Mouse (Mus musculus) B cell, adult 2 months (primary cell): ENCODE measurements around the gene Spg7.
A peak's percentile ranks its signal among the peaks of the same experiment; 100 is the strongest.

Experiments used
- DNase-seq, 2 experiments: peaks; one replicate each; pipeline ENCODE4 v3.0.0; 2022

The Spg7 gene

DNA sequence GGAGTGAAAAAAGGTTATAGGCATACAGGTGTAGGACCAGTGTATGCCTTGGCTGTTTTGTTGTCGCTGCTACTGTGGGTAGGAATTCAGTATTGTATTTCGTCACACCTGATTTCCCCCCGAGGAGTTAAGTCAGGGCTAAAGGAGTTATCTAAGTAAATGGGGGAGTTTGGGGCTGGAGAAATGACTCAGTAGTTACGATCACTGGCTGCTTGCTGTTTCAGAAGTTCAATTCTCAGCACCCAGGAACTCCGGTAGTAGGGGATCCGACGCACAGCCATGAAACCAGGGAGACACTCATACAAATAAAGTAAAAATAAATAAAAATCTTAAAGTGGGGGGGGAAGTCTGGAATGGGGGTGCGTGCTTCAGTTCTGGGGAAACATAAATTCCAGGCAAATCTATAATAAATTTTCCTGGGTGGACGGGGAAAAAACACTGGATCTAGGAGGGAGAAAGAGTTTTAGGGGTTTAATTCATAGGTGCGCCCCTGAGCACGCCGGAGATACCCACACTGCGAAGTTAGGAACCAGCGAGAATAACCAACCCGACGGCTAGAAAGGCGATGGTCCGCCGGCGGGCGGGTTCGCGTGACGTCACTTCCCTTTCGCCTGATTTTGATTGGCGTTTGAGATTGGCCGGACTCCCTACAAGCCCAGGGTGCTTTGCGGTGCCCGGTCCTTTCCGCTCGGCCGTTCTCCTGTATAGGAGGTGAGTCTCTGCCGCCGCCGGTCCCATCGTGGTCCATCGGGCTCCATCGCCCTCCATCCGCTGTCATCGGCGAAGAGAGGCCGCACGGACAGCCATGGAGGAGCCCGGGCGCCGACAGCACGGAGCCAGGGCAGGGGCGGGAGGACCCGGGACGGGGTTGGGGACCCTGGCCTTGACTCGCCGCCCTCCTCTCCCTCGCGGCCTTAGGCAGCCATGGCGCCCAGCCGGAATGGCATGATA is 39.3 kb downstream of the Spg7 start, which contains the start of gene Rpl13:
Gene Rpl13 (plus strand): TSS at position 616 of the 951 bp plus-strand sequence.
- peak; percentile 95 to 96 for DNase-seq

DNA sequence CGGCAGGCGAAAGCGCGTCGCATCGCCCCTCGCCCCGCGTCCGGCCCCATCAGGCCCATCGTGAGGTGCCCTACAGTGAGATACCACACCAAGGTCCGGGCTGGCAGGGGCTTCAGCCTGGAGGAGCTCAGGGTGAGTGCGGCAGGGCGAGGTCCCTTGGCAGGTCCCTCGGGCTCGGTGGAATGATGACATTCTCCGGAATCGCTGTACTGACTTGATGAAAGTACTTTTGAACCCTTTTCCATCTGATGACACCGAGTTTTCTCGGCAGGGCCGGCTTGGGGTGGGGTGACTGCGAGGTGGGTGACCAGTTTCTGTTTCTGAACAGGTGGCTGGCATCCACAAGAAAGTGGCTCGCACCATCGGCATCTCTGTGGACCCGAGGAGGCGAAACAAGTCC is 40.1 kb downstream of the Spg7 start:
- DNase-seq, result peak in 1 of 2 experiments; percentile 29

DNA sequence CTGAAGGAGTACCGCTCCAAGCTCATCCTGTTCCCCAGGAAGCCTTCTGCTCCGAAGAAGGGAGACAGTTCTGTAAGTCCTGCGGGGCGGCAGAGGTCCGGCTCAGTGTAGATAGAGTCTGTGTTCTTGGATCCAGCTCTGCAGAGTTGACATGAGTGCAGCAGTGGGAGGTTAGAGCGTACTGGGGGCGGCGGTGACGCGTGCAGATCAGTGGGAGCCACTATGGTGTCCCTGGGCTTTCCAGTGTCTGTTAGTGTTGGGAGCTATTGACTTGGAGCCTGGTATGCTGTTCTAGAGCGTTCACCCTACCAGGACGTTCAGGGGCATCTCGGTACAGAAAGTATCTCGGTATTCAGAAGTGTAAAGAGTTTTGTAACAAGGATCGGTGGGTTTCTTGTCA is 40.5 kb downstream of the Spg7 start:
- DNase-seq, result no peak

DNA sequence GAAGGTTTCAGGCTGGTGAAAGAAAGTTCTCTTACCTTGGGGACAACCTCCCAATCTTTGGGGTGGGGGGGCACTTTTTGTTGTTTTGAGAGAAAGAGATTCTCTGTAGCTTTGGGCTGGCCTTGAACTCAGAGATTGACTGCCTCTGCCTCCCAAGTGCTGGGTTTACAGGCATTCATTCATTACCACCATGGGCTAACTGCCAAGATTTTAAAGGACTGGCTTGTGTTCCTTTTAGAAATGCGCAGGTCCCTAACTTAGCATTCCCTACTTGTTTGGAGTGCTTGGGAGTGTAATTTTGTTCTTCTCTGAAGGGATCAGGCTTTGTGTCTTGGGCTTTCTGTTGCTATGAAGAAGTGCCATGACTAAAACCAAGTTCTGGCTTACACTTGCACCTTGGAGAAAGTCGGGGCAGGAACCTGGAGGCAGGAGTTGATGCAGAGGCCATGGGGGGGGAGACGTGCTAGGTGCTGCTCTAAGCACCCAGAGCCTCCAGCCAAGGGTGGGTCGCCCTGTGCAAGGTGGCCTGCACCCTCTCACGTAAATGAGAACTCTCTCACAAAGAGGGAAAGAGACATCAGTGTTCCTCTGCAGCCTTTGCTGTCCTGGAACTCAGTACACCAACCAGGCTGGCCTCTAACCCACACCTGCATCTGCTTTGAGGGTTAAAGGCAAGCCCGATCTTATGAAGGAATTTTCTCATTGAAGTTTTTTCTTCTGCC is 41.5 kb downstream of the Spg7 start:
- DNase-seq, result no peak

DNA sequence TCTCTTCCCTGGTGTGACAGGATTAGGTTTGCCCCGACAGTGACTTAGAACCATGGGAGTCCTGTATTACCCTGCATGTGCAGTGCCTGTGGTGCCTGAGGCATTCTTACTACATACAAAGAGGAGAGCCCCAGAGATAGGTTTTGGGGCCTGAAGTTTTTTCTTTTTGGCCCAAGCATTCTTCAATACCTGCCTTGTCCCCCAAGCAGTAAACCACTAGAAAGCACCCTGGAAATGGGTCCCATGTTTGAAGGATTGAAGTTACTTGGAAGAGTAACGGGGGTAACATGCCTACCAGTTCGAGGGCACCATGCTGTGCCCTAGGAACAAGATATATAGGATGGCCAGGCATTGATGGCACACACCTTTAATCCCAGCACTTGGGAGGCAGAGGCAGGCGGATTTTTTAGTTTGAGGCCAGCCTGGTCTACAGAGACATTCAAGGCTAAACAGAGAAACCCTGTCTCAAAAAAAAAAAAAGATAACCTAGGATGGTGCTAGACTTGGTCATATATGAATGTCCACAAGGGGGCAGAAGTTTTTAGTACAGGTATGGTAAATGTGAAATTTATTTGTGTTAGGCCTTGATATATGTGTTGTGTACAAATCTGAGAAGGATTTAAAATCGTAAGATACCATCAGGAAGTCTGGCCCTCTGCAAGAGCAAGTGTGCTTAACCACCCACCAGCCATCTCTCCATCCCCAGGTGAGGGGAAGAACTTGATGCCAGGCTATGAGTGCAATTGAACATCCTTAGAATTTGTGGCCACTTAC is 43.0 kb downstream of the Spg7 start:
- peak; percentile 34 to 45 for DNase-seq

DNA sequence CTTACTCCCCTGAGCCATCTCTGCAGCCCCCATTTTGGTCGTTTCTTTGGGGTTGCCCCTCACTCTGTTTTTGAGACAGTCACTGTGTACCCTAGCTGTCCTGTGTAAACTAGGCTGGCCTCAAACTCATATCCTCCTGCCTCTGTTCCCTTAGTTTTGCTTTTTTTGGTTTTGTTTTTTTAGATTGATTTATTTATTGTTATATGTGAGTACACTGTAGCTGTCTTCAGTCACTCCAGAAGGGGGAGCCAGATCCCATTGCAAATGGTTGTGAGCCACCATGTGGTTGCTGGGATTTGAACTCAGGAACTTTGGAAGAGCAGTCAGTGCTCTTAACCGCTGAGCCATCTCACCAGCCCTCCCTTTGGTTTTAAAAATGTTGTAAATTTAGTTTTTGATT is 43.8 kb downstream of the Spg7 start:
- peak; percentile 41 to 53 for DNase-seq

DNA sequence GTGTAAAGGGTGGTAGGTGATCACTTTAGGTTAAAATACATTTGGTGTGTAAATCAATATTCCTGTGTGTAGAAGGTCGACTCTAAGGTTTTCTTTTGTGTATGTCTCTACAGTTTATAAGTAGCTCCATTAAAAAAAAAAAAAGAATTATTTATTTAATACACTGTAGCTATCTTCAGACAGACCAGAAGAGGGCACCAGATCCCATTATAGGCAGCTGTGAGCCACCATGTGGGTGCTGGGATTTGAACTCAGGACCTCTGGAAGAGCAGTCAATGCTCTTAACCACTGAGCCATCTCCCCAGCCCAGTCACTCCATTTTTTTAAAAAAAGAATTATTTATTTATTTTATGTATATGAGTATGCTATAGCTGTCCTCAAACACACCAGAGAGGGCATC is 45.3 kb downstream of the Spg7 start:
- DNase-seq, result peak in 1 of 2 experiments; percentile 27

DNA sequence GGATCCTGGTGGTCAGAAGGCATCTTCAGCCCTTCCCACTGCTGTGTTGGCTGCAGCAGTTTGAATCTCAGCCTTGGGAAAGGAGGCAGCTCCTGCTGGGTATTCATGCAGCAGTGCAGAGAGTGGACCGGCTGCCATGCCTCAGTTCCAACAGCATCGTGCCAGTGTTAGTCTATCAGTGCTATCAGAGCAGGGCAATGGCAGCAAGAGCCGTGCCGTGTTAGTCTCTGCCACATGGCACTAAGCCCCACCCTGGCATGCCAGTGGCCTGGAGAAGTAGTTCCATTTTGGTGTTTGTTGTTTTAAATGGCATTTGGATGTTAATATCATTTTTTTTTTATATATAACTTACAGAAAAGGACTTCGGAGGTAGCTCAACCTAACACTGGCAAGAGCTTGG is 46.2 kb downstream of the Spg7 start:
- no peak for DNase-seq

DNA sequence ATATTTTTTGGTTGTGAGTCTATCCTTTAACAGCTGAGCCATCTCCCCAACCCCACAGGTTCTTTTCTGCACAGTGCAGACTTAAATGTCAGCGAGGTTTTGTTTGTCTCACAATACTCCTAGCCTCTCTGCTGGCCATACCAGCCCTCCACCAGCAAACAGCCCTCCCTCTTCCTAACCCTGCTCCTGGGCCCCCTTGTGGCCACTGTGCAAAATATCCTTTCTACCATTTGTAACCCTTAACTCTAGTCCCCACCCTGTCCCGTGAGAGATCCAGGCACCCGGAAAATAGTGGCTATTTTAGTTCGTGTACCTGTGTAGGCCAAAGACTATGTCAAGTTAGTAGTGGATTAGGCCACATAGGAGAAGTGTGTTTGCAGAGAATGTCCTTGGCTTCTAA is 47.9 kb downstream of the Spg7 start:
- peak; percentile 71 to 72 for DNase-seq

DNA sequence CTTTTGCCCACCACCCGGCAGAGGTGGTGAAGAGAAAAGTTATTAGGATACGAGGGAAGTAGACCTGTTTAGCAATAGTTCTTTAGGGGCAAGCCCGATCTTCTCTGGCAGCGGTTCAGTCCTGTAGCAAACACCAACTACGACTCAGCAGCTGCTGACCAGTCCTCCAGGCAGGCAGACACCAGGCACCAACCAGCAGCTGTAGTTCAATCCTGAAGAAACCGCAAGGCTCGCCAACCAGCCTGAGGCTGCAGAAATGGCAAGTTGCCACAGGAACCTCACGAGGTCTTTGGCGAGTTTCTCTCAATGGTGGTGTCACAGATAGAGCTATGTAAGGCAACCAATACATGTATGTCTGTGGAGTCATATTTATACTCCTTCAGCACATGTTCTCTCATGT is 50.1 kb downstream of the Spg7 start:
- no peak for DNase-seq

DNA sequence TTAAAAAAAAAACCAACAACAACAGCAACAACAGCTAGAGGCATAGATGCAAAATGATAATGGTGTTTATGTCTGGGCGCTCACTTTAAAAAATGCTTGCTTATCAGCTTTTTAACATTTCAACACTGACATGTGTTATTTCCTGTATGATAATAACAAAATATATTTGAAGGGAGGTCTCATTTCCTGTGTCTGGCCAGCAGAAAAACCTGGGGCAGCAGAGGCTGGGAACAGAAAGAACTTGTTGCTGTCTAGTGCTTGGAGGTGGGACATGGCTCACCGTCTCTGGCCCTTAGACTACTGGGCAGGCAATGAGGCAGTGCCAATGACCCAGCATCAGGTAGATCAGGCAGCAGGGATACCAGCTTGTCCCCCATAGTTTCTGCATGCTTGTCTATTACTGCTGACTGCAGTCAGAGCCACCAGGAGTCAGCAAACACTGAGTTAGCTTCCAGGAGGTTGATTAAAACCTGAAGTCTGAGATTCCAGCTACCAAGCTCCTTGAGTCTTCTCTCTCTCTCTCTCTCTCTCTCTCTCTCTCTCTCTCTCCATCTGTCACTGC is 51.2 kb downstream of the Spg7 start:
- DNase-seq, result no peak

DNA sequence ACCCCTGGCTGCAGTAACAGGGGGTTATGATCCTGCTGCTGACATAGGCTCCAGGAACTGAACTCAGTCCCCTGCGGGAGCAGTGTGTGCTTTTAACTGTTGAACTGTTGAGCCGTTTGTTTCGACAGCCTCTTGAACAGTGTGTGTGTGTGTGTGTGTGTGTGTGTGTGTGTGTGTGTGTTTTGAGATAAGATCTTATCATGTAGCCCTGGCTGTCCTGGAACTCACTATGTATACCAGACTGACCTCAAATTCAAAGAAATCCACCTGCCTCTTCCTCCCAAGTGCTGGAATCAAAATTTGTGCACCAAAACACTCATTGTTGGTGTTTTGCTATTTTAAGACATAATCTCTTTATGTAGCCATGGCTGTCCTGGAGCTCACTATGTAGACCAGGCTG is 51.9 kb downstream of the Spg7 start:
- DNase-seq, result no peak

DNA sequence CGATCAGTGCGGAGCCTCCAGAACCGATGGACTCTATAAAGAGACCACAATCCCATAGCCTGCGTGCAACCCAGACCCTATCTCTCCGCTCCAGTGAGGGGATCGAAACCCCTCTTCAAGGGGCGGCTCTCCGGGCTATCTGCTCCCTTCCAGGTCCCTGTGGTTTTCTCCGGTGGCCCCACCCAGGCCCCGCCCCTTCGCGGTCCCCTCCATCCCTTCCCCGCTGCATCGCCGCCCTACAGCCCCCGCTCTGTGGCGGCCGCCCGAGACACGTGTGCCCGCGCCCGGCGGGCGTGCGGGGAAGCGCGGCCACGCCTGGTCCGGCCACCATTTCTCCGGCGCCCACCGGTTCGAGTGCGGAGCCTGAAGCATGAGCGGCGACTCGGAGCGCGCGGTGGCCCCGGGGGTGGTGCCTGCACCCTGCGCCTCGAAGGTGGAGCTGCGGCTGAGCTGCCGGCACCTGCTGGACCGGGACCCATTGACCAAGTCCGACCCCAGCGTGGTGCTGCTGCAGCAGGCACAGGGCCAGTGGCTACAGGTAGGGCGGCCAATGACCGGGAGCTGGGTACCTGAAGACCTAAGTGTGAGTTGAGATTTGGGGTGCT is 54.5 kb downstream of the Spg7 start, which contains the start of gene Cpne7:
Gene Cpne7 (plus strand): TSS at position 248 of the 605 bp plus-strand sequence.
- peak; percentile 22 to 34 for DNase-seq

DNA sequence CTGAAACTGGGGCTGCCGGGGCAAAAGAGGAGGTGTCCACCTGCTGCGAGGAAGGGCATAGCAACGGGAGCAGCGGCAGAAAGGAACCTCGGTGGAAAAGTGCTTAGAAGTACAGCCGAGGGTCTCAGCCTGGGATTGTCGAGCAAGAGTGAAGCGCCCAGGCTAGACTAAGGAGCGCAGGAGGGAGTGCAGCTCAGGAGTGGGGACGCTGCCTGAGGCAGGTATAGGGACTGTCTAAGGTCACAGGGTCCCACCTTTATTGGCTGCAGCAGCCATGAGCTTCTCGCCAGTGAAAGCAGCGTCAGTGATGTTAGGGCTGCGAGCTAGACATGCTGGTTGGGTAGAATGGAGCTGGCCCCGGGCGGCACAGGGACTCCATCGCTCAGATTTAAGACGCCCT is 55.0 kb downstream of the Spg7 start:
- DNase-seq, result peak in 1 of 2 experiments; percentile 21

DNA sequence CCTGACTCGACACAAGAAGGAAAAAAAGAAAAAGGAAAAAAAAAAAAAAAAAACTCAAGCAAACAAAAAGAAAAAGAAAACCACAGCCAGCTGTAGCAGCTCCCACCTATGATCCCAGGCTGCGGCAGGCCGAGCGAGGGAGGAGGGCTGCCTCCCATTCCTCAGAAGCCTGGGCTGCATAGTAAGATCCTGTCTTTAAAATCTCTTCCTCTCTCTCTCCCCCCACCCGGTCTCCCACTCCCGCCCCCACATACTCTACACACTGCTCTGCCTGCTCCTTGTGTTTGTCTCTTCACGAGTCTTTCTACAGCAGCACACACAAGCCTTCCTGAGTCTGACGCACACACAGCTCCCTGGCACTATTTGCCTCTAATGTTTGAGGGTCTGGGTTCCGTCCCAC is 59.3 kb downstream of the Spg7 start:
- no peak for DNase-seq

DNA sequence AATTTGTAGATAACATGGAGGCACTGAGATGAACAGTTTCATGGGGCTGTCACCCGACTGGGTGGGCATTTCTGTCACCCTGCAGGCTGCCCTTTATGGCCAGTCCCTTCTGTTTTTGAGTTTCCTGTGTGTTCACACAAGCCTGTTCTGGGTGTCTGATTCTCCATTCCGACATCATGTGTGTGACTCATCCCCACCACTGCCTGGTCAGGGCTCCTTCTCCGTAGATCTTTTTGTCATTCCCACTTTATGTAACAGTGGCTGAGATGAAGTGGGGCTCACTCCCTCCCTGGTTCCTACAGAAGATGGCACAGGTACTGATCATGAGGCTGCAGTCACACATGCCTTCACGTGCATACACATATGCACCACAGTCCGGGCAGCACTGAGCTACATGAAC is 59.9 kb downstream of the Spg7 start:
- DNase-seq, result no peak

DNA sequence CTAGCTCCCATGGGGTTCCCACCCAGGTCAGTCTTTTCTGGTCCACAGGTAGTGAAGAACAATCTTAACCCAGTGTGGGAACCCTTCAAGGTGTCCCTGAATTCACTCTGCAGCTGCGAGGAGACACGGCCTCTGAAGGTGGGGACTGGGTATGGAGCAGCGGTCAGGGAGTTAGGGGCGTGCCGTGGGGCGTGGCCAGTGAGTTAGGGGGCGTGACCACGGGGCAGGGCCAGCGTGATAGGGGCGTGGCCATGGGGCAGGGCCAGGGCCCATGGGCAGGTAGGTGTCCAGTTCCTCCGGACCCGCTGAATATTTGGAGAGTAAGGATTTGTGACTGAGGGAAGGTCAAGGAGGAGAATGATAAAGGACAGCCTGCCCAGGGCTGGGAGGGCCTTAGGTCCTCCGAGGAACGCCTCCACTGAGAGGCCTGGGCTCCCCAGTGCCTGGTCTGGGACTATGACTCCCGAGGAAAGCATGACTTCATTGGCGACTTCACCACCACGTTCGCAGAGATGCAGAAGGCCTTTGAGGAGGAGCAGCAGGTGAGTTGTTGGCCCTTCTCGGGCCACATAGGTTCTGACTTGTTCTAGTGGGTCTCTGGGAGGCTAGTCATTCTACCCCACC is 63.6 kb downstream of the Spg7 start:
- DNase-seq, result peak; percentile 42 to 48

DNA sequence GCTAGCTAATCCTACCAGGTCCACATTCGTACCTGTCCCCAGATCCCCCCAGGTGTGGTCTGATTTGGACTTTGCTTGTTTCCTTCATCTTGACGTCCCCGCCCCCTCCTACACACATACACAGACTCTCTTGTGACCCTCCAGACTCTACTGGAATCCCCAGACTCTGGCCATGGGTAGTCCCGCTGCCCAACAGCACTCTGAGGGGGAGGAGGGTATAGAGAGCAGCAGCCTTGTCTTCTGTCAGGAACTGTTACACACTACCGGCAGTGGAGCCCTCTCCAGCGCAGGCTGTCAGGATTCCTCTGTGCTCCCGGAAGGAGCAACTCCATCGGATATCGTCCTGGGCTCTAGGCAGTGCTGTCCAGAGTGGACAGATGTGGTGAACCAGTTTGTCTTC is 68.3 kb downstream of the Spg7 start:
- no peak for DNase-seq

DNA sequence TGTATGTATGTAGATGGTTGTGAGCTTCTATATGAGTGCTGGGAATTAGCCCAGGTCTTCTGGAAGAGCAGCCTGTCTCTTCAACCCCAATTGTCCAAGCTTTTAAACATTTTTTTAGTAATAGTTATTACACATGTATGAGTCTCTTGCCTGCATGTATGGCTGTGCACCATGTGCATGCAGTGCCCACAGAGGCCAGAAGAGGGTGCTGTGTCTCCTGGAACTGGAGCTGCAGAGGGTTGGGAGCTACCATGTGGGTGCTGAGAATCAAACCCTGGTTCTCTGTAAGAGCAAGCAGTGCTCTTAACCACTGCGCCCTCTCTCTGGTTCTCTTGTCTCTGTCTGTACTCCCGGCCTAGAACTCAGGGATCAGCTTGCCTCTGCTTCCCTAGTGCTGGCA is 70.2 kb downstream of the Spg7 start:
- DNase-seq, result no peak

DNA sequence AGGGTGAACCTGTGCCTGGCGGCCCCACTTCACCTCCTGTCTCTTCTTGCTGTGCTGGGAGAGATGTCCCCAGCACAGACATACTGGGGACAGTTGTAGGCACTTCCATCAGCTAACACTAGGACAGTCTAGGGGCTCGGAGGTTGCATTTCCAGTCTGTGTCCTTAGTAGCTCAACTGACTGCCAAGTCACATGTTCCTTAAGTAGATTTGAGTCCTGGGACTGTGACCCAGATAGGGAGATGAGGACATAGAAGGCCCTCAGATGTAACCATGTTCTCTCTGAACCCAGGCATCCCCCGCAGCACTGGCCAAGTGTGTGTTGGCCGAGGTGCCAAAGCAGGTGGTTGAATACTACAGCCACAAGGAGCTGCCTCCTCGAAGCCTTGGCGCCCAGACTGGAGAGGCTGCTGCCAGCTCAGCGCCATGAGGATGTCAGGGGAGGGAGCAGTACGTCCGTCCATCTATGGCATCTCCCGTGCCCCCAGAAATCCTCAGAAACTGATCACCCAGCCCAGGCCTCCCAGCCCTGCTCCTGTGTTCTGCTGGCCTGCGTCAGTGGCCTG is 71.5 kb downstream of the Spg7 start:
- DNase-seq, result no peak

DNA sequence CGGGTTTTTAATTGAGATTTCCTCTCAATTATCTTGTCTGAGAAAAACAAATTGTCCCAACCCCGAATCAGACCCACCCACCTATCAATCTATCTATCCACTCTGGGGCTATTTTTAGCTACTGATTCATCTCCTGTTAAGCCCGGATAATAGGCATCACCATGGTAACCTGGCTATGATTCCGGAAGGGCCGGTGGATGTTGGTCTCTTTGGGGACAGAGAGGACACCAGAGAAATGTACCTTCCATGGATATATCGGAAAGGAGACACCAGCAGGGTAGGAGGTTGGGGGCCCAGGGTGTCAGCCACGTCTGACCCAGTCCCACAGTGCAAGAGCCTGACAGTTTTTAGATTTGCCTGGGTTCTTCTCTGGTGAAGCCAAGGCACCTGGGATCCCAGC is 72.7 kb downstream of the Spg7 start:
- DNase-seq, result no peak

DNA sequence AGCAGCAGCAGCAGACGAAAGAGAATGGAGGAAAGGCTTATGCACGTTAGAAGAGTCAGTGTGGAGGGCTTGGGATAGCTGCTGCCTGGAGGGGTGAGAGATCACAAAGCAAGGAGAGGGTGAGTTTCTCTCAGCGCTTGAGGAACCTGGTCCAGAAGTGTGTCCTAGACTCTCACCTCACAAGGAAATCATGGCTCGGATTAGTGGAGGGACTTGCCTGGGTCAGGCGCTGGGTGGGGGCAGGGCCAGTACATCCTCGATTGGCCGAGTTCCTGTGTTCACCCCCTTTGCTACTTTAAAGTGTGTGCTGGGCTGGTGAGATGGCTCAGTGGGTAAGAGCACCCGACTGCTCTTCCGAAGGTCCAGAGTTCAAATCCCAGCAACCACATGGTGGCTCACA is 73.1 kb downstream of the Spg7 start:
- DNase-seq, result no peak
